Mouse (Mus musculus): ENCODE results near the gene Ndufa6. TPM values are rescaled to one million over a fixed set of nuclear protein-coding genes. Genes with fewer than 3 reads are reported as not detected.

Gene Ndufa6
- 359 TPM for polyA plus RNA-seq (2017; shearing (Covaris generic))

GRCm38 (mm10) chr15:82354126-82354945 lies at the start of gene Ndufa6:
Ndufa6 (minus strand) TSS chr15:82354322.

GRCm38 (mm10) chr15:82393922-82394321 lies 39.8 kb upstream of the Ndufa6 start, which contains the start of gene Cyp2d11:
Cyp2d11 (minus strand) TSS chr15:82394022.

GRCm38 (mm10) chr15:82379871-82380713 lies 26.0 kb upstream of the Ndufa6 start, which contains the start of gene Cyp2d22:
Cyp2d22 (minus strand) TSS chr15:82380260.

GRCm38 (mm10) chr15:82338593-82339112 lies 15.5 kb downstream of the Ndufa6 start, which contains the start of the genes Naga, Pheta2 and Smdt1:
Naga (minus strand) TSS chr15:82338925.
Pheta2 (plus strand) TSS chr15:82338942.
Smdt1 (plus strand) TSS chr15:82338959.

Other genes with a start within 250 kb of the Ndufa6 start
- gene Ccdc134, start 226.4 kb downstream of the Ndufa6 start, polyA plus RNA-seq (2017; shearing (Covaris generic)), result 32.2 TPM
- 169 TPM for gene Srebf2, start 207.1 kb downstream of the Ndufa6 start, polyA plus RNA-seq (2017; shearing (Covaris generic))
- gene Shisa8, start 141.5 kb downstream of the Ndufa6 start, polyA plus RNA-seq (2017; shearing (Covaris generic)), result not detected
- gene Tnfrsf13c, start 130.0 kb downstream of the Ndufa6 start, polyA plus RNA-seq (2017; shearing (Covaris generic)), result 2.2 TPM
- gene Cenpm, start 109.6 kb downstream of the Ndufa6 start, polyA plus RNA-seq (2017; shearing (Covaris generic)), result 5.3 TPM
- gene 1500009C09Rik, start 101.9 kb downstream of the Ndufa6 start, polyA plus RNA-seq (2017; shearing (Covaris generic)), result not detected
- gene Sept3, start 79.4 kb downstream of the Ndufa6 start, polyA plus RNA-seq (2017; shearing (Covaris generic)), result not detected
- gene Wbp2nl, start 55.4 kb downstream of the Ndufa6 start, polyA plus RNA-seq (2017; shearing (Covaris generic)), result not detected
- 60.5 TPM for gene Naga, start 15.4 kb downstream of the Ndufa6 start, polyA plus RNA-seq (2017; shearing (Covaris generic))
- gene Pheta2, start 15.4 kb downstream of the Ndufa6 start, polyA plus RNA-seq (2017; shearing (Covaris generic)), result 5.0 TPM
- 231 TPM for gene Smdt1, start 15.4 kb downstream of the Ndufa6 start, polyA plus RNA-seq (2017; shearing (Covaris generic))
- 7.4 TPM for gene Cyp2d22, start 25.9 kb upstream of the Ndufa6 start, polyA plus RNA-seq (2017; shearing (Covaris generic))
- not detected for gene Cyp2d11, start 39.7 kb upstream of the Ndufa6 start, polyA plus RNA-seq (2017; shearing (Covaris generic))
- not detected for gene Cyp2d10, start 52.9 kb upstream of the Ndufa6 start, polyA plus RNA-seq (2017; shearing (Covaris generic))
- not detected for gene Cyp2d9, start 79.1 kb upstream of the Ndufa6 start, polyA plus RNA-seq (2017; shearing (Covaris generic))
- gene Cyp2d12, start 200.8 kb upstream of the Ndufa6 start, polyA plus RNA-seq (2017; shearing (Covaris generic)), result not detected